Mouse (Mus musculus): ENCODE measurements around the gene Olfr1449.
"Not testable (repeated sequence)": the region's sequence is repeated elsewhere in the genome, so short reads cannot be mapped to it uniquely, and the experiment has no call there.

Gene Olfr1449

DNA sequence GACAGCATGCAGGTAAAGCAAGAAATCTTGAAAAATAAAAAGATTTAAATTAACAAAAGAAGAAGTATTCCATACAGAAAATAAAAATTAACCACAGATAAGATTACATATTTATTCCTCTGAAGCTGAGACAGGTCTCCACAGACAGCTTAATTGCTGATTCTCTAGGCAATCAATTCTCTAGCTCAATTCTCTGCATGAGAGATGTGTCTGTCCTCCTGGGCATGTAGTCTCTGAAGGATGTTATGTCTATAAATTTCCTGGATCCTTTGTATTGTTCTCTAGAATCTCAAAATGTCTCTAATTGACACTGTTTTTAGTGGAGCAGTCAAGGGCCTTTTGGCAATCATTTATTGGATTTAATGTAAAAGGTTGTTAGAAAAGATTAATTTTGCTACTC, at the start of gene Olfr1449:
TSS of gene Olfr1449 (plus strand) at position 301 of the 400 bp plus-strand sequence.
- no peak for DNase-seq (ENCODE audit: low read depth, low spot score)

DNA sequence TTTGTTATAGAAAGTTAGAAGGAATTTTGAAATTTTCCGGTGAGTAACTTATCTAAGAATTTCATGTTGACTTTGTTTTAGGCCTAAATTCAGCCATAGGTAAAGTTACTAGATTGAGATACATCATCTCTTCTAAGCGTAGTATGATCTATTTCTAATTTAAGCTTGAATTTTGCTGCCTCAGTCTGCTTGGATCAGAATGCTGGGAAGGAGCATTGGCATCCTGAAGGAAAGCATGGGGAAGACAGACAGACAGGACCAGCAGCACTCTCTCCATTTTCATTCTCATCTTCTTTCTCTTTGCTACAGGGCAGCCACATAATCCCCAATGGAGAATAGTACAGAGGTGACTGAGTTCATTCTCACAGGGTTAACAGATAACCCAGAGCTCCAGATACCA, 47.1 kb upstream of the Olfr1449 start, which contains the start of gene Olfr1445:
TSS of gene Olfr1445 (plus strand) at position 301 of the 400 bp plus-strand sequence.
- DNase-seq (ENCODE audit: low read depth, low spot score): no peak

DNA sequence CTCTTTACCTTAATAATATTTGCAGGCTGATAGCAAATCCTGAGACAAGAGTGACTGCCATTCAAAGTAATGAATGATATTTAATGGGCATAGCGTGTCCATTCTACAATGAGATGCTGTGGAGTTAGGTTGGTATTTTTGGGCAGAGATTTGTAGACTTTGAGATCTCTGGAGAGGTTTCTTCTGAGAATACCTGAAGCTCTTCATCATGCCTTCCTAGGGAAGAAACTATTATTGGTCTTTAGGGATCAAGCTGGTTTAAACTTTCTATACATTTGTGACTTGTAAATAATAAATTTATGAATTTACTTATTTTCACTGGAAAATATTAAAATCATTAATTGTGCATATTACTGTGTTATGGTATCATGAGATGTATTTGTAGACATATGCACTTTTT, 37.2 kb upstream of the Olfr1449 start, which contains the start of gene Olfr1446:
TSS of gene Olfr1446 (minus strand) at position 101 of the 400 bp plus-strand sequence.
- DNase-seq (ENCODE audit: low read depth, low spot score): no peak

DNA sequence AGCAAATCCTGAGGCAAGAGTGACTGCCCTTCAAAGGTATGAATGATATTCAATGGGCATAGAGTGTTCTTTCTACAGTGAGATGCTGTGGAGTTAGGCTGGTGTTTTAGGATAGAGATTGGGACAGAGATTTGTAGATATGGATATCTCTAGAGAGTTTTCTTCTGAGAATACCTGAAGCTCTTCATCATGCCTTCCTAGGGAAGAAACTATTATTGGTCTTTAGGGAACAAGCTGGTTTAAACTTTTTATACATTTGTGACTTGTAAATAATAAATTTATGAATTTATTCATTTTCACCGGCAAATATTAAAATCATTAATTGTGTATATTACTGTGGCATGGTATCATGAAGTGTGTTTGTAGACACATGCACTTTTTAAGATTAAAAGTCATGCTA, 27.0 kb upstream of the Olfr1449 start, which contains the start of gene Olfr1447:
TSS of gene Olfr1447 (minus strand) at position 101 of the 400 bp plus-strand sequence.
- no peak for DNase-seq (ENCODE audit: low read depth, low spot score)

DNA sequence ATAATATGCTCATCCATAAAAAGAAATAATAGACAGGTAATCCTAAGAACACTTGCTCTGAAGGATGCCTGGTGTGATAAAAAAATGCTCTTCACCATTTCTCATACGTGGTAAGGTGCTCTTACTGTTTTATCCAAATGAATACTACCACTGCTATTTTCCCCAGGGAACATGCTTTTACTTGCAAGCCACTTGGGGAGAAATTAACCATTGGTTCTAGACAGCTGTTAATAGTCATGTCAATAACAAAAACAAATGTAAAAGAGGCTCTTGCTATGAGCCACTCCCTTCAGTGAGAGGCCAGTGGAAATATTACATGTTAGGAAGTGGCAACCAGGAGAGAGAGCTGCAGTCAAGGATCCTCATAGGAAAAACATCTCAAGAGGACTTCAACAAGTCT, 6.3 kb upstream of the Olfr1449 start, which contains the start of gene Olfr1448:
TSS of gene Olfr1448 (minus strand) at position 101 of the 400 bp plus-strand sequence.
- no peak for DNase-seq (ENCODE audit: low read depth, low spot score)

DNA sequence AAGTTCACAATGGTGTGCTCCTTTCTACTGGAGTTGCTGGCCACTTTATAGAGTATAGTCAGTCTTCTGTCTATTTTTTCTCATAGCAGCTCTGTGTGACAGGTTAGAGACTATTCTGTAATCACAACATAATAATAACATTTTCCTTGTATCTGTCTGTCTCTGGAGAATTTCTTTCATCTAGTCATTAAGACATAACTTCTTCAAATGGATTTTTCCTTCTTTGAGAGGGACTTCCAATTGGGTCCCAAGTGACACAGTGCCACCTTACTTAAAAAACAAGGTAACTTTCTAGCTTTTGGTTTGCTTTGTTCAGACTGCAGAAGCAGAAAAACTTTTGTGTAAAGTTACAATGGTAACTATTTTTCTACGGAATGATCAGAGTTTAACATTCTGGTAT, 19.3 kb downstream of the Olfr1449 start, which contains the start of gene Olfr1450:
TSS of gene Olfr1450 (plus strand) at position 301 of the 400 bp plus-strand sequence.
- no peak for DNase-seq (ENCODE audit: low read depth, low spot score)

DNA sequence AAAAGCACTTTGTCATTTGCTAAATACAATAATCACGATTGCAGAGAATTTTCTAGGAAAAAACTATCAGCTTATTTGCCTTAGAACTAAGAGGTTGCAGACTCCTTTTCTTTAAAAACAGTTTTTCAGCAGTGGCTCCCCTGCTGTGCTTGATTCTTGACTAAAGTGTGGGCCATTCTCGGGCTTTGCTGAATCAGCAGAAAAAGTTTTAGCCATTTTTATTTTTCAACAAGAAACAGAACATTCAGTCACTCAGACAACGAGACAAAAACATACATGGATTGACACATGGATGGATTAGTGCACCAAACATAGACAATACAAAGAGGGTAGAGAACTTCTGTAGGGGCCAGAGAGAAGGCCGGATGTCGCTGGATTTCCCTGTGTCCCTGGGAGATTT, 39.4 kb downstream of the Olfr1449 start:
- DNase-seq (ENCODE audit: low read depth, low spot score): not testable (repeated sequence)

Data from WW6 (cell line).